Mouse (Mus musculus) CD4-positive naive resting alpha-beta T cell, adult 76 days (primary cell): ENCODE results near the gene Siah1b. TPM values are rescaled to one million over a fixed set of nuclear protein-coding genes. Genes with fewer than 3 reads are reported as not detected.

Experiments
- total RNA-seq: library from RNA; stranded (reverse); gene quantifications from one replicate; pipeline ENCODE4 v1.2.4, GENCODE M21; 2023

Siah1b gene
- total RNA-seq, result 7.8 TPM

GRCm38 (mm10) chrX:164076040-164076775 lies at the start of gene Siah1b:
Siah1b (minus strand) TSS chrX:164076493.

GRCm38 (mm10) chrX:164088582-164088981 lies 12.3 kb upstream of the Siah1b start, which contains the start of gene Cltrn:
Cltrn (plus strand) TSS chrX:164088830.

GRCm38 (mm10) chrX:164027607-164028289 lies 48.5 kb downstream of the Siah1b start, which contains the start of gene Car5b:
Car5b (minus strand) TSS chrX:164027997.

Other genes starting within 250 kb of the Siah1b start
- gene Ap1s2, start 167.5 kb downstream of the Siah1b start, total RNA-seq, result 13.7 TPM
- gene Zrsr2, start 117.8 kb downstream of the Siah1b start, total RNA-seq, result 94.3 TPM
- gene Car5b, start 48.5 kb downstream of the Siah1b start, total RNA-seq, result not detected
- gene Cltrn, start 12.3 kb upstream of the Siah1b start, total RNA-seq, result not detected
- not detected for gene Ace2, start 62.8 kb upstream of the Siah1b start, total RNA-seq
- gene Bmx, start 181.7 kb upstream of the Siah1b start, total RNA-seq, result not detected
- not detected for gene Pir, start 192.9 kb upstream of the Siah1b start, total RNA-seq